Mouse (Mus musculus) cerebellum, adult 18-20 months (tissue): ENCODE results near the gene Tceal5.
A peak's percentile ranks its signal among the peaks of the same experiment; 100 is the strongest.

Source experiments
- DNase-seq, 2 experiments: peaks; one replicate each; pipeline ENCODE4 v3.0.0; 2021

Tceal5 gene

GRCm38 (mm10) chrX:136171189-136172117 lies 32.2 kb downstream of the Tceal5 start:
- DNase-seq, result peak; percentile 40 to 64

GRCm38 (mm10) chrX:136170625-136171024 lies 33.1 kb downstream of the Tceal5 start:
- no peak for DNase-seq
